Mouse (Mus musculus): ENCODE data around the gene AL607142.1.

GRCm38 (mm10) chr4:120042480-120042879 lies 22.3 kb upstream of the AL607142.1 start:
- no peak for TF ChIP-seq CTCF (IDR thresholded peaks at IDR 0.05 in 2 of 3, conservative IDR thresholded peaks at IDR 0.05 in 1 of 3; ENCODE audit: control insufficient read depth in 1 of 3, insufficient read depth in 1 of 3, low read depth in 2 of 3, low read length in 3 of 3, poor library complexity in 1 of 3, severe bottlenecking in 1 of 3)
- no peak for TF ChIP-seq TAL1 (IDR thresholded peaks at IDR 0.05; ENCODE audit: low read length)
- TF ChIP-seq USF2 (IDR thresholded peaks at IDR 0.05; ENCODE audit: borderline replicate concordance in 1 of 2, insufficient read depth in 1 of 2, low read depth in 1 of 2, low read length in 2 of 2), result no peak
- TF ChIP-seq HCFC1 (IDR thresholded peaks at IDR 0.05; ENCODE audit: low read depth, low read length), result no peak
- no peak for TF ChIP-seq USF1 (IDR thresholded peaks at IDR 0.05; ENCODE audit: low read depth, low read length)
- no peak for TF ChIP-seq EP300 (IDR thresholded peaks at IDR 0.05; ENCODE audit: low read depth in 1 of 2, low read length in 2 of 2)
- TF ChIP-seq POLR2A (IDR thresholded peaks at IDR 0.05; ENCODE audit: control insufficient read depth in 1 of 2, insufficient read depth in 1 of 2, low read depth in 1 of 2, low read length in 2 of 2, poor library complexity in 1 of 2), result no peak
- no peak for TF ChIP-seq RAD21 (IDR thresholded peaks at IDR 0.05; ENCODE audit: low read depth, low read length)
- no peak for TF ChIP-seq SIN3A (IDR thresholded peaks at IDR 0.05; ENCODE audit: low read length)
- TF ChIP-seq NRF1 (IDR thresholded peaks at IDR 0.05; ENCODE audit: insufficient read depth, low read depth, low read length, poor library complexity, severe bottlenecking), result no peak
- TF ChIP-seq ZC3H11A (IDR thresholded peaks at IDR 0.05; ENCODE audit: low read depth, low read length), result no peak
- no peak for TF ChIP-seq UBTF (IDR thresholded peaks at IDR 0.05; ENCODE audit: borderline replicate concordance, insufficient read depth, low read depth, low read length)

Data from MEL (cell line).